Mouse (Mus musculus) liver, embryonic 11.5 days (tissue): ENCODE data around the gene Zfp687. TPM values are rescaled to one million over a fixed set of nuclear protein-coding genes. Genes with fewer than 3 reads are reported as not detected.
A peak's percentile ranks its signal among the peaks of the same experiment; 100 is the strongest.
"Not testable (repeated sequence)": the region's sequence is repeated elsewhere in the genome, so short reads cannot be mapped to it uniquely, and the experiment has no call there.

Experiments used
- ATAC-seq: fragments of 200-750 bp; cut with Nextera tagmentation; replicated peaks from 2 replicates; pipeline ENCODE4 v1.8.0; 2017; ENCODE audit warnings: moderate number of reproducible peaks, mild to moderate bottlenecking, moderate TSS enrichment, moderate library complexity; ENCODE audit not compliant: low FRiP score
- DNase-seq: peaks from one replicate; pipeline ENCODE4 v3.0.0-alpha.2; 2017; ENCODE audit warnings: low spot score
- H3K27ac ChIP-seq: fragments of 300-500 bp; sonication (generic); 2 replicates; pipeline ENCODE4 v1.5.1; 2014; ENCODE audit warnings: mild to moderate bottlenecking, low read depth, low read length, control low read depth
- H3K27me3 ChIP-seq: fragments of 300-500 bp; sonication (generic); replicated peaks from 2 replicates; pipeline ENCODE4 v1.6.1; 2014; ENCODE audit warnings: low read length, mixed read lengths; ENCODE audit not compliant: control insufficient read depth, insufficient read depth
- H3K36me3 ChIP-seq: fragments of 300-500 bp; sonication (generic); 2 replicates; pipeline ENCODE4 v1.6.1; 2014; ENCODE audit warnings: mild to moderate bottlenecking, low read length, moderate library complexity, mixed read lengths; ENCODE audit not compliant: control insufficient read depth, insufficient read depth
- H3K4me1 ChIP-seq: fragments of 300-500 bp; sonication (generic); replicated peaks from 2 replicates; pipeline ENCODE4 v1.6.1; 2014; ENCODE audit warnings: low read length, mixed read lengths; ENCODE audit not compliant: control insufficient read depth, insufficient read depth
- H3K4me2 ChIP-seq: fragments of 300-500 bp; sonication (generic); 2 replicates; pipeline ENCODE4 v1.6.1; 2014; ENCODE audit warnings: mild to moderate bottlenecking, control low read depth, moderate library complexity
- H3K4me3 ChIP-seq: fragments of 300-500 bp; sonication (generic); 2 replicates; pipeline ENCODE4 v1.5.1; 2014; ENCODE audit warnings: low read depth, low read length, control low read depth
- H3K9ac ChIP-seq: fragments of 300-500 bp; sonication (generic); 2 replicates; pipeline ENCODE4 v1.6.1; 2014; ENCODE audit warnings: low read depth, low read length, control low read depth
- H3K9me3 ChIP-seq: fragments of 300-500 bp; sonication (generic); 2 replicates; pipeline ENCODE4 v1.6.1; 2016; ENCODE audit warnings: low read length, inconsistent platforms, mixed read lengths; ENCODE audit not compliant: control insufficient read depth
- WGBS: fragments of 180-500 bp; shearing (Covaris S2); extraction: QIAGEN DNeasy Blood & Tissue Kit; methylation state at CpG from one replicate; pipeline ENCODE4 v1.1.7; 2014; 5-methylcytosine and 5-hydroxymethylcytosine counted together
- polyA plus RNA-seq: library from polyadenylated mRNA; unstranded; fragments of >200 nt; fragmentation: Nextera tagmentation; extraction: Ambion mirVana; gene quantifications from 2 replicates; pipeline ENCODE4 v1.2.1, GENCODE M21; 2014

Zfp687 gene
- polyA plus RNA-seq, 1 experiment from 2014 or later, result 20.2 TPM

- ATAC-seq (peak; percentile 11; the same call in 1 of the 2 replicates), DNase-seq (no peak)
- 34% methylated on average over 11 of the region's 11 CpGs for WGBS
- peak overlapping the region; percentile 25; the same call in 1 of the 2 replicates for H3K9ac ChIP-seq
- no peak overlapping the region for H3K4me3 ChIP-seq
- no peaks in the 10 kb centered on the region for H3K36me3 ChIP-seq
- peak overlapping the region; percentile 57 for H3K4me2 ChIP-seq
- H3K27me3 ChIP-seq, result no peaks in the 10 kb centered on the region
- peaks cover 15% of the 10 kb centered on the region for H3K4me1 ChIP-seq
- H3K9me3 ChIP-seq, result no peaks in the 10 kb centered on the region
- peak overlapping the region; percentile 81 for H3K27ac ChIP-seq
These were observed 31.3 kb upstream of the Zfp687 start for GRCm38 (mm10) chr3:95046462-95047057.

GRCm38 (mm10) chr3:95043251-95043650 lies 28.0 kb upstream of the Zfp687 start:
- Histone ChIP-seq H3K27ac (peak overlapping the region; percentile 65), H3K36me3 (peaks cover 4% of the 10 kb centered on the region), H3K4me1 (peaks cover 16% of the 10 kb centered on the region), H3K4me3 (no peak overlapping the region), H3K4me2 (peak overlapping the region; percentile 74), H3K9ac (0 out of 2 replicates have a peak overlapping the region, but pooled peaks have one; percentile 16), H3K9me3 (no peaks in the 10 kb centered on the region), H3K27me3 (no peaks in the 10 kb centered on the region)
- WGBS, result 57% methylated on average over 6 of the region's 6 CpGs
- ATAC-seq (no peak), DNase-seq (no peak)

- Histone ChIP-seq H3K4me1 (peaks cover 16% of the 10 kb centered on the region), H3K36me3 (peaks cover 4% of the 10 kb centered on the region), H3K4me2 (peak overlapping the region; percentile 74), H3K27me3 (no peaks in the 10 kb centered on the region), H3K9me3 (no peaks in the 10 kb centered on the region), H3K9ac (peak overlapping the region; percentile 58), H3K4me3 (peak overlapping the region; percentile 91), H3K27ac (peak overlapping the region; percentile 65; the same call in 1 of the 2 replicates)
- DNase-seq, result no peak
- peak; percentile 43 for ATAC-seq
- 16% methylated on average over 7 of the region's 7 CpGs for WGBS
These were observed 27.6 kb upstream of the Zfp687 start for GRCm38 (mm10) chr3:95042838-95043229.

GRCm38 (mm10) chr3:95042166-95042837 lies 27.1 kb upstream of the Zfp687 start, which contains the start of gene Psmd4:
Gene Psmd4, minus strand, starts transcription at chr3:95042614.
- Histone ChIP-seq H3K4me1 (peaks cover 16% of the 10 kb centered on the region), H3K4me2 (peak within 1 kb of the TSS; percentile 94), H3K4me3 (peak within 1 kb of the TSS; percentile 91), H3K9ac (peak within 1 kb of the TSS; percentile 91), H3K36me3 (peaks cover 6% of the 10 kb centered on the region), H3K9me3 (no peaks in the 10 kb centered on the region), H3K27me3 (no peaks in the 10 kb centered on the region), H3K27ac (peak within 1 kb of the TSS; percentile 71)
- ATAC-seq (peak; percentile 97), DNase-seq (peak; percentile 98)
- WGBS, result under 1% methylated on average over 36 of the region's 36 CpGs

- Histone ChIP-seq H3K27me3 (no peaks in the 10 kb centered on the region), H3K4me1 (peaks cover 16% of the 10 kb centered on the region), H3K4me3 (peak overlapping the region; percentile 91), H3K27ac (no peak overlapping the region), H3K9ac (peak overlapping the region; percentile 91), H3K9me3 (no peaks in the 10 kb centered on the region), H3K4me2 (peak overlapping the region; percentile 94), H3K36me3 (peaks cover 10% of the 10 kb centered on the region)
- DNase-seq (no peak), ATAC-seq (no peak)
- 9% methylated on average over 3 of the region's 3 CpGs for WGBS
These were observed 26.4 kb upstream of the Zfp687 start for GRCm38 (mm10) chr3:95041625-95042024.

- DNase-seq, result no peak
- Histone ChIP-seq H3K36me3 (peaks cover 31% of the 10 kb centered on the region), H3K9ac (no peak overlapping the region)
These were observed 14.7 kb upstream of the Zfp687 start for GRCm38 (mm10) chr3:95029953-95030352.

GRCm38 (mm10) chr3:95029291-95029827 lies 14.1 kb upstream of the Zfp687 start:
- H3K36me3 ChIP-seq, result peaks cover 25% of the 10 kb centered on the region
- WGBS, result 66% methylated on average over 3 of the region's 3 CpGs

More at GRCm38 (mm10) chr3:95029953-95030352, 14.7 kb upstream of the Zfp687 start:
- H3K4me3 ChIP-seq, result no peak overlapping the region
- H3K4me2 ChIP-seq, result no peak overlapping the region
- no peaks in the 10 kb centered on the region for H3K27me3 ChIP-seq
- no peak for ATAC-seq
- H3K27ac ChIP-seq, result no peak overlapping the region
- no peaks in the 10 kb centered on the region for H3K9me3 ChIP-seq
- peaks cover 20% of the 10 kb centered on the region for H3K4me1 ChIP-seq
- 68% methylated on average over 3 of the region's 3 CpGs for WGBS

GRCm38 (mm10) chr3:95028603-95029002 lies 13.4 kb upstream of the Zfp687 start:
- H3K27me3 ChIP-seq, result no peaks in the 10 kb centered on the region
- ATAC-seq (no peak), DNase-seq (no peak)
- no peak overlapping the region for H3K4me3 ChIP-seq
- H3K4me2 ChIP-seq, result no peak overlapping the region
- no peaks in the 10 kb centered on the region for H3K9me3 ChIP-seq
- H3K27ac ChIP-seq, result no peak overlapping the region
- peaks cover 18% of the 10 kb centered on the region for H3K36me3 ChIP-seq
- H3K4me1 ChIP-seq, result peaks cover 25% of the 10 kb centered on the region
- WGBS, result 82% methylated on average over 3 of the region's 3 CpGs
- no peak overlapping the region for H3K9ac ChIP-seq

More at GRCm38 (mm10) chr3:95029291-95029827, 14.1 kb upstream of the Zfp687 start:
- DNase-seq, H3K27me3 ChIP-seq, H3K4me2 ChIP-seq, H3K27ac ChIP-seq, H3K9me3 ChIP-seq, H3K4me3 ChIP-seq, ATAC-seq, H3K9ac ChIP-seq: not testable (repeated sequence)
- H3K4me1 ChIP-seq, result peaks cover 25% of the 10 kb centered on the region
